Mouse (Mus musculus): ENCODE results near the gene Stpg3.

Stpg3 gene

GRCm38 (mm10) chr2:25203631-25204214 lies 10.7 kb downstream of the Stpg3 start:
- DNase-seq, result no peak

GRCm38 (mm10) chr2:25200631-25201030 lies 13.8 kb downstream of the Stpg3 start:
- no peak for DNase-seq

- no peak for DNase-seq
Observed at GRCm38 (mm10) chr2:25197946-25198345, 16.5 kb downstream of the Stpg3 start.

GRCm38 (mm10) chr2:25197191-25197590 lies 17.2 kb downstream of the Stpg3 start:
- no peak for DNase-seq

GRCm38 (mm10) chr2:25196172-25196954 lies 18.1 kb downstream of the Stpg3 start, which contains the start of gene Tor4a:
Gene Tor4a, minus strand, starts transcription at chr2:25196886.
- peak; percentile 31 for DNase-seq

- no peak for DNase-seq
Observed at GRCm38 (mm10) chr2:25195211-25196156, 19.0 kb downstream of the Stpg3 start.

- no peak for DNase-seq
Observed at GRCm38 (mm10) chr2:25194486-25195171, 19.8 kb downstream of the Stpg3 start.

- DNase-seq, result no peak
Observed at GRCm38 (mm10) chr2:25194006-25194405, 20.4 kb downstream of the Stpg3 start.

GRCm38 (mm10) chr2:25193330-25193770 lies 21.1 kb downstream of the Stpg3 start:
- DNase-seq, result peak; percentile 72

- DNase-seq, result no peak
Observed at GRCm38 (mm10) chr2:25187841-25188240, 26.6 kb downstream of the Stpg3 start.

- no peak for DNase-seq
Observed at GRCm38 (mm10) chr2:25186575-25186930, 27.9 kb downstream of the Stpg3 start.

GRCm38 (mm10) chr2:25185625-25186574 lies 28.5 kb downstream of the Stpg3 start:
- DNase-seq, result peak; percentile 60

- DNase-seq, result no peak
Observed at GRCm38 (mm10) chr2:25184496-25184895, 29.9 kb downstream of the Stpg3 start.

- no peak for DNase-seq
Observed at GRCm38 (mm10) chr2:25183336-25183735, 31.1 kb downstream of the Stpg3 start.

GRCm38 (mm10) chr2:25182664-25183063 lies 31.8 kb downstream of the Stpg3 start:
- DNase-seq, result no peak

GRCm38 (mm10) chr2:25181891-25182397 lies 32.5 kb downstream of the Stpg3 start:
- no peak for DNase-seq

GRCm38 (mm10) chr2:25180973-25181890 lies 33.2 kb downstream of the Stpg3 start:
- DNase-seq, result peak; percentile 43

- DNase-seq, result peak; percentile 95
Observed at GRCm38 (mm10) chr2:25180478-25180903, 33.9 kb downstream of the Stpg3 start, which contains the start of gene Nrarp. Gene Nrarp, plus strand, starts transcription at chr2:25180758.

GRCm38 (mm10) chr2:25179566-25180217 lies 34.7 kb downstream of the Stpg3 start:
- DNase-seq, result no peak

Data from right cerebral cortex, postnatal 14 days (tissue).